Mouse (Mus musculus) stomach, embryonic 14.5 days (tissue): ENCODE measurements around the gene Il27ra. TPM values are rescaled to one million over a fixed set of nuclear protein-coding genes. Genes with fewer than 3 reads are reported as not detected.

ENCODE experiments used
- ATAC-seq: fragments of 200-750 bp; cut with Nextera tagmentation; 2 replicates; pipeline ENCODE4 v1.8.0; 2017; ENCODE audit warnings: low read depth, moderate TSS enrichment; ENCODE audit not compliant: insufficient number of reproducible peaks, insufficient read depth, low FRiP score
- H3K27ac ChIP-seq: fragments of 300-500 bp; sonication (generic); 2 replicates; pipeline ENCODE4 v1.5.1; 2014; ENCODE audit warnings: mild to moderate bottlenecking, low read length, moderate library complexity, mixed read lengths
- H3K27me3 ChIP-seq: fragments of 300-500 bp; sonication (generic); 2 replicates; pipeline ENCODE4 v1.6.1; 2014; ENCODE audit warnings: low read length, control low read depth, mixed read lengths; ENCODE audit not compliant: control insufficient read depth, insufficient read depth
- H3K36me3 ChIP-seq: fragments of 300-500 bp; sonication (generic); 2 replicates; pipeline ENCODE4 v1.6.1; 2014; ENCODE audit warnings: mild to moderate bottlenecking, control low read depth, low read length, moderate library complexity, mixed read lengths; ENCODE audit not compliant: control insufficient read depth, insufficient read depth
- H3K4me1 ChIP-seq: fragments of 300-500 bp; sonication (generic); 2 replicates; pipeline ENCODE4 v1.6.1; 2014; ENCODE audit warnings: low read length, control low read depth, mixed read lengths; ENCODE audit not compliant: control insufficient read depth, insufficient read depth
- H3K4me2 ChIP-seq: fragments of 300-500 bp; sonication (generic); replicated peaks from 2 replicates; pipeline ENCODE4 v1.6.1; 2014; ENCODE audit warnings: low read depth, low read length, control low read depth
- H3K4me3 ChIP-seq: fragments of 300-500 bp; sonication (generic); 2 replicates; pipeline ENCODE4 v1.5.1; 2014; ENCODE audit warnings: low read depth, low read length, control low read depth
- H3K9ac ChIP-seq: fragments of 300-500 bp; sonication (generic); replicated peaks from 2 replicates; pipeline ENCODE4 v1.6.1; 2014; ENCODE audit warnings: low read depth, mild to moderate bottlenecking, control low read depth, low read length, moderate library complexity, mixed read lengths
- H3K9me3 ChIP-seq: fragments of 300-500 bp; sonication (generic); 2 replicates; pipeline ENCODE4 v1.6.1; 2016; ENCODE audit warnings: low read depth, low read length, control low read depth; ENCODE audit not compliant: control insufficient read depth
- WGBS: fragments of 180-500 bp; shearing (Covaris S2); extraction: QIAGEN DNeasy Blood & Tissue Kit; methylation state at CpG from one replicate; pipeline ENCODE4 v1.1.7; 2014; 5-methylcytosine and 5-hydroxymethylcytosine counted together
- polyA plus RNA-seq: library from polyadenylated mRNA; unstranded; fragments of >200 nt; fragmentation: Nextera tagmentation; extraction: Ambion mirVana; gene quantifications from 2 replicates; pipeline ENCODE4 v1.2.1, GENCODE M21; 2014

Gene Il27ra
- polyA plus RNA-seq, 1 experiment from 2014 or later = 1.1 TPM

DNA sequence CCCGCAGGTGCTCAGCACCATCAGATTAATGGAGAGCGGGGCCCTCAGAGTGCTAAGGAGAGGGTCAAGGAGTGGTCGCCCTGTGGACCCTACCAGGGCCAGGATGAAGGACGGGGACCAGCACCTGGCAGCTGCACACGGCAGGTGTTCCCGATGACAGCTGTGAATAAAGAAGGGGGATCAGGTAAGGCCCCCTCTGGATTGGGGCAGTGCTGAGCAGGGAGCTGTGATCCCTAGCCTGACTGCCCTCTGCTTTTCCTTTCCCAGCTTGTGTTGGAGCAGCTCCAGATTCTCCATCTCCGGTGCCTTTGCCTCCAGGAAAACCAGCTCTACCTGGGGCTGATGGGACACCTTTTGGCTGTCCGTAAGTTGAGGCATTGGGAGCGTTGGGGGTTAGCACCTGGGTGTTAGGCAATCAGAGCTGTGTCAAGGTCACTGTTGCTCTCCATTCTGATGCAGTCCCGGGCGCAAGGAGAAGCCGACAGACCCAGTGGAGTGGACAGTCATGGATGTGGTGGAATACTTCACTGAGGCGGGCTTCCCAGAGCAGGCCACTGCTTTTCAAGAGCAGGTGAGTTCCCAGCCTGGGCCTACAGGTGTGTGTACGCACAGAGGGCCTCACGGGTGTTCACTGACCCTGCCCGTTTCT, 43.2 kb downstream of the Il27ra start:
- H3K9ac ChIP-seq = peak overlapping the region; percentile 88; the same call in 1 of the 2 replicates

GRCm38 (mm10) chr8:83998231-83999056, 43.9 kb downstream of the Il27ra start:
- WGBS = under 1% methylated on average over 87 of the region's 92 CpGs
- Histone ChIP-seq H3K4me2 (peak overlapping the region; percentile 84), H3K27me3 (no peaks in the 10 kb centered on the region), H3K4me1 (peaks cover 11% of the 10 kb centered on the region), H3K9ac (peak overlapping the region; percentile 88), H3K9me3 (no peaks in the 10 kb centered on the region), H3K27ac (peak overlapping the region; percentile 82), H3K4me3 (peak overlapping the region; percentile 72), H3K36me3 (peaks cover 32% of the 10 kb centered on the region; the same call in 1 of the 2 replicates)
- no peak for ATAC-seq

More for the DNA sequence above, 43.2 kb downstream of the Il27ra start:
- no peaks in the 10 kb centered on the region for H3K27me3 ChIP-seq
- no peaks in the 10 kb centered on the region for H3K9me3 ChIP-seq
- no peak for ATAC-seq
- 51% methylated on average over 16 of the region's 16 CpGs for WGBS
- no peak overlapping the region for H3K27ac ChIP-seq
- peak overlapping the region; percentile 84 for H3K4me2 ChIP-seq
- peaks cover 26% of the 10 kb centered on the region; the same call in 1 of the 2 replicates for H3K36me3 ChIP-seq
- peak overlapping the region; percentile 72 for H3K4me3 ChIP-seq
- H3K4me1 ChIP-seq = peaks cover 16% of the 10 kb centered on the region

- peak within 1 kb of the TSS; percentile 84 for H3K4me2 ChIP-seq
- no peaks in the 10 kb centered on the region for H3K9me3 ChIP-seq
- H3K4me1 ChIP-seq = peaks cover 11% of the 10 kb centered on the region
- H3K9ac ChIP-seq = peak within 1 kb of the TSS; percentile 88
- H3K4me3 ChIP-seq = peak within 1 kb of the TSS; percentile 75
- H3K27ac ChIP-seq = peak within 1 kb of the TSS; percentile 98
- ATAC-seq = no peak
- H3K27me3 ChIP-seq = no peaks in the 10 kb centered on the region
- peaks cover 33% of the 10 kb centered on the region; the same call in 1 of the 2 replicates for H3K36me3 ChIP-seq
- under 1% methylated on average over 66 of the region's 112 CpGs for WGBS
Measured at GRCm38 (mm10) chr8:83997511-83998141, 44.8 kb downstream of the Il27ra start, which contains the start of gene Samd1. Gene Samd1 (plus strand): TSS chr8:83997672.

- Histone ChIP-seq H3K9me3 (no peaks in the 10 kb centered on the region), H3K4me1 (peaks cover 11% of the 10 kb centered on the region), H3K27me3 (no peaks in the 10 kb centered on the region), H3K4me2 (peak overlapping the region; percentile 74), H3K4me3 (peak overlapping the region; percentile 75), H3K27ac (peak overlapping the region; percentile 98), H3K36me3 (peaks cover 30% of the 10 kb centered on the region; the same call in 1 of the 2 replicates), H3K9ac (peak overlapping the region; percentile 88)
- WGBS = 1% methylated on average over 41 of the region's 103 CpGs
- ATAC-seq = peak; percentile 86
Measured at GRCm38 (mm10) chr8:83996567-83997505, 45.6 kb downstream of the Il27ra start.

- WGBS = 14% methylated on average over 12 of the region's 12 CpGs
- no peak overlapping the region for H3K9ac ChIP-seq
- no peak for ATAC-seq
- peaks cover 34% of the 10 kb centered on the region; the same call in 1 of the 2 replicates for H3K36me3 ChIP-seq
- peak overlapping the region; percentile 75; the same call in 1 of the 2 replicates for H3K4me3 ChIP-seq
- H3K27ac ChIP-seq = no peak overlapping the region
- H3K27me3 ChIP-seq = no peaks in the 10 kb centered on the region
- no peaks in the 10 kb centered on the region for H3K9me3 ChIP-seq
- H3K4me1 ChIP-seq = peaks cover 11% of the 10 kb centered on the region
- H3K4me2 ChIP-seq = peak overlapping the region; percentile 74
Measured at GRCm38 (mm10) chr8:83995973-83996372, 46.4 kb downstream of the Il27ra start.

DNA sequence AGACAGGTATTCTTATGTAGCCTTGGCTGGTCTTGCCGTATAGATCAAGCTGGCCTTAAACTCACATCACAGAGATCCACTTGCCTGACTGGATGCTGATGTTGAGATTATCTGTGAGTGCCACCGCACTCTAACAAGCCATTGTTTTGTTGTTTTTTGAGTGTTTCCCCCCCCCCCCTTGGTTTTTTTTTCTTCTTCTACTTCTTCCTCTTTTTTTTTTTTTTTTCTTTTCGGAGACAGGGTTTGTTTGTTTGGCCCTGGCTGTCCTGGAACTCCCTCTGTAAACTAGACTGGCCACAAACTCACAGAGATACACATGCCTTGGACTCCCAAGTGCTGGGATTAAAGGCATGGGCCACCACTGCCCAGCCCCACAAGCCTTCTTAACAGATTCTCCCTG, 48.4 kb downstream of the Il27ra start:
- Histone ChIP-seq H3K4me2 (no peak overlapping the region), H3K27ac (no peak overlapping the region), H3K36me3 (peaks cover 37% of the 10 kb centered on the region), H3K4me3 (no peak overlapping the region), H3K27me3 (no peaks in the 10 kb centered on the region), H3K9me3 (no peaks in the 10 kb centered on the region), H3K9ac (no peak overlapping the region), H3K4me1 (peaks cover 4% of the 10 kb centered on the region)
- ATAC-seq = no peak
- WGBS = 81% methylated on average over 3 of the region's 3 CpGs

DNA sequence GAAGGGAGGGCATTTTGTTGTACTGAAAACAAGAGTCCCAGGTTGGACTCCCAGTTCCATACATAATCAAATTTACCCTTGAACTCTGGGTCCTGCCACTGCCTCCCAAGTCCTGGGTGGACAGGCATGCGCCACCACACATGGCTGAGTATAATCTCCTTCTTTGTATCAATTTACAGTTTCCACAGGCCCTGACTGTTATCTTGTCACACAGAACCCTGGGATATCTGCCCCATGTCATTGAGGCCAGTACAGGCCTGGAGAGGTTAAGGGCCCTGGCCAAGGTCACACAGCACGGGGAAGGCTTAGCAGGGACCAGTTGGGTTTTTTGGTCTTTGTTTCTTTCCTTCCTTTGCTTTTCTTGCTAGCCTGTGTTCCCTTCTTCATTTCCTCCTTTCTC, 49.9 kb downstream of the Il27ra start:
- WGBS = 86% methylated on average over 2 of the region's 2 CpGs
- Histone ChIP-seq H3K4me2 (no peak overlapping the region), H3K9me3 (no peaks in the 10 kb centered on the region), H3K36me3 (peaks cover 49% of the 10 kb centered on the region), H3K4me1 (no peaks in the 10 kb centered on the region), H3K27ac (no peak overlapping the region), H3K4me3 (no peak overlapping the region), H3K9ac (no peak overlapping the region), H3K27me3 (no peaks in the 10 kb centered on the region)
- ATAC-seq = no peak
